Mouse (Mus musculus): ENCODE measurements at regions not wholly inside any gene's neighbourhood (a gene's known extent, or its start where the extent isn't known, plus 50 kb on each side); places are given as distances from the start of the nearest gene placed in this dataset.

DNA sequence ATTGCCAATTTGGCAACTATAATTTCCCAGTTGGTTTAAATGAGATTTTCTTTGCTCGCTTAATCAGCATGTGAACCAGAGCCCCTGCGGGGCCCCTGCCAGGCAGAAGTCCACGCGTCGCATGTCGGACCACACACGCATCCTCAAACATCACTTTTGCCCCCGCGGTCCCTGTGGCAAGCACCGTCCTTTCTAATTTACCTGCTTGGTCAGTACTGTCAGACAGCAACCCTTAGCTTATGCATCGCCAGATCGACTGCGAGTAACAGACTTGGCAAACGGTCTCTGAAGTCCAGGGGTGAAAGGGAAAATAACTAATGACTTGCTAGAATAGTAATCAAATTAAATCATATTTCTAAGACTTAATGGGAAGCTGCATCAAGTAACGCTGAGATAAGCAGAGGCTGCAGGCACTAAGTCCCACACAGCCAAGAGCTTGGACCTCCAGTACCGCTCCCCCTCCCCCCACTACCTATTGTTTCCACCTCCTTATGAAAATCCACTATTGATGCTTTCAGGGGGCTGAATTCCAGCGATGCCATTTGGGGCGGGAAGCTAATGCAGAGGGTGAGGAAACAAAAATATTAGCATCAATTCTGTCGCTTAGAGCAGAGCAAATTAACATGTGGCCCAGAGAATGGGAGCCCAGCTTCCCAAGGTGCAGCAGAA lies 142.0 kb upstream of the Cntnap4 start:
- Histone ChIP-seq H3K4me3 (ENCODE audit: low read depth, low read length) (no peak overlapping the region), H3K4me2 (replicated peaks; ENCODE audit: low read depth, low read length) (no peak overlapping the region), H3K36me3 (ENCODE audit: insufficient read depth, low read length) (no peaks in the 10 kb centered on the region), H3K27me3 (replicated peaks; ENCODE audit: insufficient read depth, low read length) (no peaks in the 10 kb centered on the region), H3K27ac (ENCODE audit: low read length) (no peak overlapping the region), H3K9ac (replicated peaks; ENCODE audit: low read depth) (no peak overlapping the region), H3K9me3 (ENCODE audit: low read length) (no peaks in the 10 kb centered on the region), H3K4me1 (ENCODE audit: insufficient read depth, low read depth, low read length) (no peaks in the 10 kb centered on the region)
- WGBS = 53% methylated on average over 19 of the region's 19 CpGs
- DNase-seq (ENCODE audit: low spot score) (no peak), ATAC-seq (no peak)
- TF ChIP-seq CTCF (IDR thresholded peaks at IDR 0.05) = no peak
- no peak for TF ChIP-seq EP300 (IDR thresholded peaks at IDR 0.05)

DNA sequence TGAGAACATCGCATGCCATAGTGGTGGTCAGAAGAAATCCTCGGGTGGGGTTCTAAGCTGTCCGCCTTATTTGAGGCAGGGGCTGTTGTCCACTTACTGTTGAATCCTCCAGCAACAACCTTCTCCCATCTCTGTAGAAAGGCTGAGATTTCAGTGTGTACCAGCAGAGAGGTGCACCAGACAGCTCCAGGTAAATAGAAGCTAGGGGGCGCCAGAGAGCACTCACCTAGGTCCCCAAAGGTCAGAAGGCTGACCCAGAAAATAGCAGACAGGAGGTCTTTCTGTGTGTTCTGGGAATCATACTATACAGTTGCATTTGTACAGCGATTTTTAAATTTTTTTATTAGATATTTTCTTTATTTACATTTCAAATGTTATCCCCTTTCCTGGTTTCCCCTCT lies 157.9 kb upstream of the Cntnap4 start:
- TF ChIP-seq CTCF (IDR thresholded peaks at IDR 0.05) = no peak
- TF ChIP-seq EP300 (IDR thresholded peaks at IDR 0.05) = no peak
- Histone ChIP-seq H3K4me3 (ENCODE audit: low read depth, low read length) (no peak overlapping the region), H3K9ac (replicated peaks; ENCODE audit: low read depth) (no peak overlapping the region), H3K36me3 (ENCODE audit: insufficient read depth, low read length) (no peaks in the 10 kb centered on the region), H3K27ac (ENCODE audit: low read length) (no peak overlapping the region), H3K9me3 (ENCODE audit: low read length) (no peaks in the 10 kb centered on the region), H3K27me3 (replicated peaks; ENCODE audit: insufficient read depth, low read length) (no peaks in the 10 kb centered on the region), H3K4me1 (ENCODE audit: insufficient read depth, low read depth, low read length) (no peaks in the 10 kb centered on the region), H3K4me2 (replicated peaks; ENCODE audit: low read depth, low read length) (no peak overlapping the region)
- DNase-seq (ENCODE audit: low spot score) (no peak), ATAC-seq (no peak)
- WGBS = 71% methylated on average over 5 of the region's 5 CpGs

DNA sequence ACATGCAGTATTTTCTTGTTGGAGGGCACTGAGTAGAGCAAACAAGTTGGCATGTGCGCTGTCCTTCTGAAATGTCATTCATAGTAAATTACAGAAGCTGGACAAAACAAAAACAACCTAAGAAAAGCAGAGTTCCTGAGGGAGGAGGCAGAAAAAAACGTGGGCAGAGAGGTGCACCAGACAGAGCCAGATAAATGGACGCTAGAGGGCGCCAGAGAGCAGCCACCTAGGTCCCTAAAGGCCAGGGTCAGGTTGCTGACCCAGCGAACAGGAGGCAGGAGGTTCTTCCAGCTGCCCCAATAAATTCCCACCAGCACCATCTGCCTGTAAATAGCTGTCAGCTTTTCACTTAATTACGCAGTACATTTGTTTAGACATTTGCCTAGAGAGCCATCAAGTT lies 158.6 kb upstream of the Cntnap4 start:
- H3K9ac ChIP-seq (replicated peaks; ENCODE audit: low read depth) = no peak overlapping the region
- TF ChIP-seq CTCF (IDR thresholded peaks at IDR 0.05) (peak; percentile 55), EP300 (IDR thresholded peaks at IDR 0.05) (no peak)
- H3K4me1 ChIP-seq (ENCODE audit: insufficient read depth, low read depth, low read length) = no peaks in the 10 kb centered on the region
- H3K36me3 ChIP-seq (ENCODE audit: insufficient read depth, low read length) = no peaks in the 10 kb centered on the region
- no peaks in the 10 kb centered on the region for H3K27me3 ChIP-seq (replicated peaks; ENCODE audit: insufficient read depth, low read length)
- DNase-seq (ENCODE audit: low spot score) (no peak), ATAC-seq (no peak)
- no peak overlapping the region for H3K27ac ChIP-seq (ENCODE audit: low read length)
- no peak overlapping the region for H3K4me2 ChIP-seq (replicated peaks; ENCODE audit: low read depth, low read length)
- H3K9me3 ChIP-seq (ENCODE audit: low read length) = no peaks in the 10 kb centered on the region
- no peak overlapping the region for H3K4me3 ChIP-seq (ENCODE audit: low read depth, low read length)
- WGBS = 23% methylated on average over 6 of the region's 6 CpGs

DNA sequence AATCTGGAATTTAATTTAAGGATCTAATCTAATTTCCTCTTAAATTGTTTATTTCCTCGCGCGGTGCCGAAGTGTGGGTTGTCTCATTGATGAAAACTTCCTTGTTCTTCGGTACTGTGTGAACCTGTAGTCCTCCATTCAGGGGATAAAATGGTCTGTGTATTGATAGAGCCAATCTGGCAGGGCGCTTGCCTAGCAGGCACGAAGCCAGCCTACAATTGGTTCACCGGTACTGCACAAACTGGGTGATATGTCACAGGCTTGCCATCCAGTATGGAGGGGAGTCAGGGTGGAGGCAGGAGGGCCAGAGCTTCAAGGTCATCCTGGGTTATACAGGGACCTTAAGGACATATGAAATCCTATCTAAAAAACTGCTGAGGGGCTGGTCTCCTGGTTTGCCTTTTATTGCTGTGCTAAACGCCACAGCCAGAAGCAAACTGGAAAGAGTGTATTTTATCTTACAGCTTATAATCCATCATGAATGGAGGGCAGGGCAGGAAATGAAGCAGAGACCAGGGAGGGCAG lies 161.6 kb upstream of the Cntnap4 start:
- Histone ChIP-seq H3K4me1 (ENCODE audit: insufficient read depth, low read depth, low read length) (no peaks in the 10 kb centered on the region), H3K4me3 (ENCODE audit: low read depth, low read length) (no peak overlapping the region), H3K27ac (ENCODE audit: low read length) (no peak overlapping the region), H3K36me3 (ENCODE audit: insufficient read depth, low read length) (no peaks in the 10 kb centered on the region), H3K9me3 (ENCODE audit: low read length) (no peaks in the 10 kb centered on the region), H3K9ac (replicated peaks; ENCODE audit: low read depth) (no peak overlapping the region), H3K27me3 (replicated peaks; ENCODE audit: insufficient read depth, low read length) (no peaks in the 10 kb centered on the region), H3K4me2 (replicated peaks; ENCODE audit: low read depth, low read length) (no peak overlapping the region)
- DNase-seq (ENCODE audit: low spot score) (no peak), ATAC-seq (no peak)
- 80% methylated on average over 9 of the region's 9 CpGs for WGBS
- TF ChIP-seq CTCF (IDR thresholded peaks at IDR 0.05) (no peak), EP300 (IDR thresholded peaks at IDR 0.05) (no peak)

DNA sequence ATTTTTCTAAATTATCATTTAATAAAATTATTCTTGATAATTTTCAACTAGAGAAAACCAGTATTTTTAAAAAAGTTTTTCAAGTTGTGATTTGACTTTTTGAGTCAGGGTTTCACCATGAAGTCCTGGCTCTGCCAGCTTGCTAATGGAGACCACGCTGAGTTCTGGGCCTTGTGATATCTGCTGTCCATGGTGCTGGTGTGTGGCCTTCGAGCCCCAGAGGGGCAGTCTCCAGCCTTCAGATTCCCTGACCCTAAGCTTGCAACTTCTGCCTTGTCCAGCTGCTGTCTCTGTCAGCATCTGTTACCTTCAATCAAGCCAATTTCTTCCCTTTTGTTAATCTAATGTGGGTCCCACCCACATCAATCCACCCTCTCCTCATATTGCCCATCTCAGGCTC lies 165.8 kb upstream of the Cntnap4 start:
- no peak overlapping the region for H3K9ac ChIP-seq (replicated peaks; ENCODE audit: low read depth)
- no peaks in the 10 kb centered on the region for H3K9me3 ChIP-seq (ENCODE audit: low read length)
- H3K4me2 ChIP-seq (replicated peaks; ENCODE audit: low read depth, low read length) = no peak overlapping the region
- H3K36me3 ChIP-seq (ENCODE audit: insufficient read depth, low read length) = no peaks in the 10 kb centered on the region
- H3K4me3 ChIP-seq (ENCODE audit: low read depth, low read length) = no peak overlapping the region
- H3K27ac ChIP-seq (ENCODE audit: low read length) = no peak overlapping the region
- H3K27me3 ChIP-seq (replicated peaks; ENCODE audit: insufficient read depth, low read length) = no peaks in the 10 kb centered on the region
- no peaks in the 10 kb centered on the region for H3K4me1 ChIP-seq (ENCODE audit: insufficient read depth, low read depth, low read length)
- WGBS = 7% methylated on average over 2 of the region's 2 CpGs
- TF ChIP-seq CTCF (IDR thresholded peaks at IDR 0.05) (no peak), EP300 (IDR thresholded peaks at IDR 0.05) (no peak)
- DNase-seq (ENCODE audit: low spot score) (peak; percentile 27), ATAC-seq (no peak)

DNA sequence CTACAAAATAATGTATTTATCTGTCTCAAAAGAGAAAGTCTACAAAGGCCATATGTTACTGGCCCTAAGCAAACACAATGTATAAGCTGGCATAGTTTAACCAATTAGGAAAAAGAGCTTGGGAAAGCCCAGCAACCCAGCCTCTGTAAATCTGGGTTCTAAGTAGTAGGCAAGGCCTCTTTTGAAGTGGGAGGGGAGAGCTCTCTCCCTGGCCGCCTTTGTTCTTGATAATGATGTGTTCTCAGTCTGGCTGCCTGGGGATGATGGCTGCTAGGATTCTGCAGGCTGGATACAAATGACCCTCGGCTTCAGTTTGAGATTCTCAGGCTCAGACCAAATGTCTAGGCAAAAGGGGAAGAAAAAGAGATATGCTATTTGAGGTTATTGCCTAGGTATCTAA lies 172.4 kb upstream of the Cntnap4 start:
- WGBS = 19% methylated on average over 2 of the region's 2 CpGs
- TF ChIP-seq CTCF (IDR thresholded peaks at IDR 0.05) (no peak), EP300 (IDR thresholded peaks at IDR 0.05) (no peak)

More for the DNA sequence above, 172.4 kb upstream of the Cntnap4 start:
- H3K9ac ChIP-seq (replicated peaks; ENCODE audit: low read depth) = no peak overlapping the region
- DNase-seq (ENCODE audit: low spot score) = no peak
- no peak overlapping the region for H3K4me2 ChIP-seq (replicated peaks; ENCODE audit: low read depth, low read length)
- H3K27me3 ChIP-seq (replicated peaks; ENCODE audit: insufficient read depth, low read length) = no peaks in the 10 kb centered on the region
- no peak overlapping the region for H3K27ac ChIP-seq (ENCODE audit: low read length)
- no peak overlapping the region for H3K4me3 ChIP-seq (ENCODE audit: low read depth, low read length)
- ATAC-seq = no peak
- no peaks in the 10 kb centered on the region for H3K4me1 ChIP-seq (ENCODE audit: insufficient read depth, low read depth, low read length)
- no peaks in the 10 kb centered on the region for H3K9me3 ChIP-seq (ENCODE audit: low read length)
- H3K36me3 ChIP-seq (ENCODE audit: insufficient read depth, low read length) = no peaks in the 10 kb centered on the region

All from lung, postnatal 0 days (tissue).